Mouse (Mus musculus) liver, adult 2 months (tissue): ENCODE results near the gene Dnttip2. TPM values are rescaled to one million over a fixed set of nuclear protein-coding genes. Genes with fewer than 3 reads are reported as not detected.
A peak's percentile ranks its signal among the peaks of the same experiment; 100 is the strongest.

Experiments
- DNase-seq: peaks from one replicate; pipeline ENCODE4 v3.0.0-alpha.2; 2011; ENCODE audit warnings: low read depth, low spot score; ENCODE audit errors: extremely low read depth
- H3K27ac ChIP-seq: fragments of 200-500 bp; replicated peaks from 2 replicates; pipeline ENCODE4 v1.5.1; 2012; ENCODE audit warnings: low read depth, mild to moderate bottlenecking, control low read depth, inconsistent platforms, low read length; ENCODE audit not compliant: insufficient read depth
- H3K27me3 ChIP-seq: fragments of 200-500 bp; 2 replicates; pipeline ENCODE4 v1.6.1; 2012; ENCODE audit warnings: mild to moderate bottlenecking, moderate library complexity, low read length, inconsistent platforms; ENCODE audit not compliant: control insufficient read depth, insufficient read depth
- H3K36me3 ChIP-seq: fragments of 200-500 bp; 2 replicates; pipeline ENCODE4 v1.6.1; 2012; ENCODE audit warnings: low read length, inconsistent platforms; ENCODE audit not compliant: control insufficient read depth, insufficient read depth
- H3K4me1 ChIP-seq: fragments of 200-500 bp; 2 replicates; pipeline ENCODE4 v1.6.1; 2011; ENCODE audit warnings: low read length; ENCODE audit not compliant: control insufficient read depth, insufficient read depth
- H3K4me3 ChIP-seq: fragments of 200-500 bp; 2 replicates; pipeline ENCODE4 v1.5.1; 2011; ENCODE audit warnings: low read depth, mild to moderate bottlenecking, control low read depth, low read length, moderate library complexity; ENCODE audit not compliant: insufficient read depth
- H3K79me2 ChIP-seq: fragments of 200-500 bp; 2 replicates; pipeline ENCODE4 v1.6.1; 2012; ENCODE audit warnings: inconsistent platforms, mild to moderate bottlenecking, low read length, moderate library complexity; ENCODE audit not compliant: control insufficient read depth, insufficient read depth
- H3K9ac ChIP-seq: fragments of 200-500 bp; 2 replicates; pipeline ENCODE4 v1.6.1; 2012; ENCODE audit warnings: low read depth, mild to moderate bottlenecking, control low read depth, inconsistent platforms, low read length
- CTCF ChIP-seq: fragments of 200-500 bp; IDR thresholded peaks from 2 replicates; pipeline ENCODE4 v1.5.1; 2011; ENCODE audit warnings: low read depth, low read length, control low read depth
- POLR2A ChIP-seq: fragments of 200-500 bp; IDR thresholded peaks from 2 replicates; pipeline ENCODE4 v1.6.1; 2011; ENCODE audit warnings: low read length, control low read depth; ENCODE audit not compliant: insufficient read depth; ENCODE audit errors: extremely low read depth
- WGBS: fragments of 180-500 bp; shearing (Covaris S2); methylation state at CpG from one replicate; pipeline ENCODE4 v1.1.7; 2018; 5-methylcytosine and 5-hydroxymethylcytosine counted together
- polyA plus RNA-seq: library from polyadenylated mRNA; depleted of rRNA; stranded (reverse); fragments of >200 nt; gene quantifications from 2 replicates; pipeline ENCODE4 v1.2.3, GENCODE M21; 2012
- total RNA-seq: library from RNA; depleted of rRNA; stranded (reverse); fragments of >200 nt; gene quantifications from 2 replicates; pipeline ENCODE4 v1.2.3, GENCODE M21; 2014

Gene Dnttip2
- total and polyA plus RNA-seq, 2 experiments: 3.6 to 17.7 TPM

DNA sequence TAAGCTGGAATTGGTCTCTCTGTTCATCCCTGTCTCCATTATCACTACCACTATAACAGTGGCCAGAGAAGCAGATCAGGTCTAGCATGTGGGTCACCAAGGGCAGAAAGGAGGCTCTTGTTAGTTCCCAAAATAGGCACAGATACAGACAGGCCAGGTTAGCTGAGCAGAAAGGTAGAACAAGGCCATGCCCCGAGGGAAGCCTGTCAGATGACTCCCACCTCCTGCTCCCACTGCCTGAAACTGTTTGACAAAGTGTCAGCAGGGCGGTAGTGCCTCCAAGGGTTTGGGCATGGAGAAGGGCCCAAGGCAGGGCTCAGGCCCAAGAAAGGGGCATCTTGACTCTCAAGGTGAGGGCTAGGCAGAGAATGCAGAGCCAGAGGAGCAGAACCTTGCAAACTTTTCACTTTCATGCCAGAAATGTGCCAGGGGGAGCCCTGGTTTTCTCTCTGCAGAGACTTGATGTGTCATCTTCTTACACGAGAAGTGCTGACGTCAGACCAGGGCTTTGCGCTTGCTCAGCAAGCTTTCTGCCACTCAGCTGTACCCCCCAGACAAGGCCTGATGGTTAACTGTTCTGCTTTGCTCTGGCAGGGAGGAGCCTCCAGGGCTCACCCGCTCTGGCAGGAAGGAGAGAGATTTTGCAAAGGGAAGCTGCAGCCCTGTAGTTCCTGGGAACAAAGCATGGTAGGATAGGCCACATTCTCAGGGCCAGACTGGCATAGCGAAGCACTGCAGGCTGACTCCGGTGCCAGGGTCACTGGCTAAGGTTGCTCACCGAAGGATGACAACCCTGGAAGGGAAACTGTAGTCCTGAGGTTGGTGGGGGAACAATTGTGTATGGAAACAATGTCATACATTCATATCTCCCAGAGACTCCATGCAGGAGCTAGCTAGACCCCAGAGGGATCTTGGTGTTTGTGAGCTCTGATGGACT lies 27.1 kb downstream of the Dnttip2 start:
- DNase-seq: no peak
- Histone ChIP-seq H3K27me3 (no peaks in the 10 kb centered on the region), H3K4me1 (no peaks in the 10 kb centered on the region), H3K9ac (no peak overlapping the region), H3K27ac (no peak overlapping the region), H3K4me3 (no peak overlapping the region), H3K36me3 (no peaks in the 10 kb centered on the region), H3K79me2 (no peaks in the 10 kb centered on the region)
- WGBS: 72% methylated on average over 9 of the region's 9 CpGs
- TF ChIP-seq CTCF (no peak), POLR2A (no peak)

- H3K9ac ChIP-seq: no peak overlapping the region
- no peak overlapping the region for H3K27ac ChIP-seq
- no peaks in the 10 kb centered on the region for H3K79me2 ChIP-seq
- no peak for DNase-seq
- H3K36me3 ChIP-seq: no peaks in the 10 kb centered on the region
- no peak overlapping the region for H3K4me3 ChIP-seq
- TF ChIP-seq CTCF (no peak), POLR2A (no peak)
- H3K4me1 ChIP-seq: no peaks in the 10 kb centered on the region
- H3K27me3 ChIP-seq: no peaks in the 10 kb centered on the region
- WGBS: 90% methylated on average over 4 of the region's 4 CpGs
Observed at GRCm38 (mm10) chr3:122304560-122304959, 30.4 kb downstream of the Dnttip2 start.

DNA sequence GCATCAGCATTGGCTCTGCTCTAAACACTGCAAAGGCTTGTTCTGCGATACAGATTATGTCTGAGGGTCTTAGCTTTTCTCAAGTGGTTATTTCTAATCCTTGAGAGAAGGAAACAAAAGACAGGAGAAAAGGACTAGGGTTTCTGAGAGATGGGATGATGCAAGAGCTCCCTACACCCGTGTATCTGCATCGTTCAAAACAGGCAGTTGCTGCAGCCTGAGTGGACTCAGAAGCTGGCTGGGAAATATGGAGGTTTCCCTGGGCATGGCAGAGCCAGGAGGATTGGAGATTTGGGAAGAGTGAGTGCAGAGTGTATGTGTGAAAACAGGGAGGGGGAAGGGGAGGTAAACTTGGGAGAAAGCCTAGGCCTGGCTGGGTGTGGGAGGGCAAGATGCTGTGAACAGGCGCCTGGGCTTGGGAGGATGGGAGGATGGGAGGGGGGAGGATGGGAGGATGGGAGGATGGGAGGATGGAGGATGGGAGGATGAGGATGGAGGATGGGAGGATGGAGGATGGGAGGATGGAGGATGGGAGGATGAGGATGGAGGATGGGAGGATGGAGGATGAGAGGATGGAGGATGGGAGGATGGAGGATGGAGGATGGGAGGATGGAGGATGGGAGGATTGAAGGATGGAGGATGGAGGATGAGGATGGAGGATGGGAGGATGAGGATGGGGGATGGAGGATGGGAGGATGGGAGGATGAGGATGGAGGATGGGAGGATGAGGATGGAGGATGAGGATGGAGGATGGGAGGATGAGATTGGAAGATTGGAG lies 33.9 kb downstream of the Dnttip2 start:
- WGBS: 35% methylated on average over 4 of the region's 4 CpGs
- H3K9ac ChIP-seq: no peak overlapping the region
- H3K4me1 ChIP-seq: peaks cover under 1% of the 10 kb centered on the region; the same call in 1 of the 2 replicates
- TF ChIP-seq CTCF (no peak), POLR2A (no peak)
- no peaks in the 10 kb centered on the region for H3K27me3 ChIP-seq
- no peaks in the 10 kb centered on the region for H3K36me3 ChIP-seq
- no peak overlapping the region for H3K27ac ChIP-seq
- no peak overlapping the region for H3K4me3 ChIP-seq
- DNase-seq: no peak
- no peaks in the 10 kb centered on the region for H3K79me2 ChIP-seq

DNA sequence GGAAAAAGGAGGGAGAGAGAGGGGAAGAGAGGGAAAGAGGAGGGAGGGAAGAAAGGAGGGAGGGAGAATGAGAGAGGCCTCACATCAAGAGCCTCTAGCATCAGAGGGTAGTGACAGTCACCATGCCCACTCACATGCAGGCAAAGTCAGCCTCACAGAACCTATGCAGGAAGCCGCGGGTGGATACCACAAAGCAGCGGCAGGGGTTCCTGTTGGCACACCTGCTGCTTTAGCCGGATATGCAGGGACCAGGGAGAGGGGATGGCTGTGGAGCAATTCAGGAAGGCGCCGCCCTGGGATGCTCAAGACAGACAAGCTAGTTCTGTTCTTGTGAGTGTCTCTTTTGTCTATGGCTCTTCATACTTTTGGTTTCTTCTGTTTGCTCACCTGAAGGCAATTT lies 34.8 kb downstream of the Dnttip2 start:
- Histone ChIP-seq H3K27ac (no peak overlapping the region), H3K4me3 (no peak overlapping the region), H3K4me1 (peaks cover 4% of the 10 kb centered on the region; the same call in 1 of the 2 replicates), H3K36me3 (no peaks in the 10 kb centered on the region), H3K27me3 (no peaks in the 10 kb centered on the region), H3K79me2 (no peaks in the 10 kb centered on the region), H3K9ac (no peak overlapping the region)
- WGBS: 52% methylated on average over 6 of the region's 6 CpGs
- DNase-seq: no peak
- no peak for TF ChIP-seq CTCF
- no peak for TF ChIP-seq POLR2A

GRCm38 (mm10) chr3:122312078-122312477 lies 37.9 kb downstream of the Dnttip2 start:
- H3K27ac ChIP-seq: no peak overlapping the region
- TF ChIP-seq CTCF (peak; percentile 74), POLR2A (no peak)
- no peak overlapping the region for H3K9ac ChIP-seq
- 14% methylated on average over 2 of the region's 2 CpGs for WGBS
- H3K36me3 ChIP-seq: no peaks in the 10 kb centered on the region
- peaks cover 4% of the 10 kb centered on the region; the same call in 1 of the 2 replicates for H3K4me1 ChIP-seq
- H3K4me3 ChIP-seq: no peak overlapping the region
- DNase-seq: peak; percentile 71
- no peaks in the 10 kb centered on the region for H3K79me2 ChIP-seq
- H3K27me3 ChIP-seq: no peaks in the 10 kb centered on the region
